In genomic region chr1:63446721-63447120, GRCm38 (mm10) we compare ENCODE assay signal across 9 mouse cellular contexts. TPM values are rescaled to one million over a fixed set of nuclear protein-coding genes. Genes with fewer than 3 reads are reported as not detected.
DNase-seq lines count a peak whose midpoint lies in the region; TF ChIP-seq lines count a peak whose summit lies in the region.
"Had no signal": no experiment of that assay in that cellular context is flagged by ENCODE, and none has a peak within 500 bp of the region (broad histone marks: within the 10 kb centered on the region; RNA-seq: fewer than 3 reads in every experiment).

No protein-coding gene starts in this region.

- peaks cover 12% of the 10 kb centered on the region for H3K4me1 ChIP-seq in heart, embryonic 10.5 days
- peaks cover 20% of the 10 kb centered on the region in 2 experiments for H3K4me1 ChIP-seq in ES-E14 (ENCODE audit: control insufficient read depth in 2 of 2, insufficient read depth in 2 of 2, low read length in 2 of 2, poor library complexity in 1 of 2)
- H3K4me1 ChIP-seq in hindbrain, embryonic 10.5 days (replicated peaks): peaks cover 18% of the 10 kb centered on the region
- H3K4me1 ChIP-seq in midbrain, embryonic 10.5 days: peaks cover 22% of the 10 kb centered on the region

- peak overlapping the region; percentile 83 for H3K4me3 ChIP-seq in heart, embryonic 10.5 days
- peak overlapping the region; percentile 87 to 95 for H3K4me3 ChIP-seq in ES-E14 (ENCODE audit: insufficient read depth in 1 of 2, low read depth in 1 of 2, low read length in 2 of 2, poor library complexity in 1 of 2, severe bottlenecking in 1 of 2)
- H3K4me3 ChIP-seq in hindbrain, embryonic 10.5 days: peak overlapping the region; percentile 92
- H3K4me3 ChIP-seq in midbrain, embryonic 10.5 days: peak overlapping the region; percentile 94

- H3K36me3 ChIP-seq in heart, embryonic 10.5 days: no peaks in the 10 kb centered on the region
- peaks cover 16% of the 10 kb centered on the region for H3K36me3 ChIP-seq in ES-E14 (ENCODE audit: control insufficient read depth, insufficient read depth, low read length, poor library complexity, severe bottlenecking)
- H3K36me3 ChIP-seq in hindbrain, embryonic 10.5 days: no peaks in the 10 kb centered on the region
- no peaks in the 10 kb centered on the region for H3K36me3 ChIP-seq in midbrain, embryonic 10.5 days

- 68% methylated on average over 2 of the region's 2 CpGs for WGBS in heart, embryonic 10.5 days
- 65% methylated on average over 2 of the region's 2 CpGs for WGBS in hindbrain, embryonic 10.5 days
- 66% methylated on average over 2 of the region's 2 CpGs for WGBS in midbrain, embryonic 10.5 days

- H3K9ac ChIP-seq in ES-E14 (ENCODE audit: insufficient read depth, low read depth, low read length, poor library complexity, severe bottlenecking): peak overlapping the region; percentile 94
- H3K9ac ChIP-seq: liver, embryonic 14.5 days had no signal

- no peak overlapping the region for H3K27ac ChIP-seq in heart, embryonic 10.5 days
- peak overlapping the region; percentile 85; the same call in 1 of the 2 replicates for H3K27ac ChIP-seq in ES-E14 (ENCODE audit: insufficient read depth, low read depth, low read length, poor library complexity, severe bottlenecking)
- H3K27ac ChIP-seq in hindbrain, embryonic 10.5 days: no peak overlapping the region; the same call in 1 of the 2 replicates
- H3K27ac ChIP-seq in midbrain, embryonic 10.5 days (replicated peaks): peak overlapping the region; percentile 89
- H3K27ac ChIP-seq: liver, embryonic 14.5 days had no signal

- in situ Hi-C loops in ES-E14 (cut with MboI; ENCODE audit: low sequenced_read_pairs in 2 of 2, unreplicated experiment in 2 of 2): no loop called here

- H3K27me3 ChIP-seq in heart, embryonic 10.5 days (ENCODE audit: insufficient read depth, poor library complexity, severe bottlenecking): peaks cover 58% of the 10 kb centered on the region
- peaks cover 30% of the 10 kb centered on the region for H3K27me3 ChIP-seq in hindbrain, embryonic 10.5 days (ENCODE audit: insufficient read depth, poor library complexity, severe bottlenecking)
- H3K27me3 ChIP-seq in midbrain, embryonic 10.5 days (ENCODE audit: low read depth, poor library complexity, severe bottlenecking): peaks cover 34% of the 10 kb centered on the region

- no peak for DNase-seq in heart, embryonic 10.5 days (ENCODE audit: low spot score)
- no peak for DNase-seq in heart, postnatal 36 days
- no peak for DNase-seq in ES-E14 (ENCODE audit: low read depth, low spot score)
- no peak for DNase-seq in hindbrain, embryonic 10.5 days (ENCODE audit: low spot score)
- no peak for DNase-seq in midbrain, embryonic 10.5 days (ENCODE audit: low spot score)
- DNase-seq in thymus, postnatal 36 days: no peak
- DNase-seq in retina, postnatal 1 day: no peak
- no peak for DNase-seq in cerebellum, postnatal 4 days (ENCODE audit: low spot score in 2 of 2)

- intact Hi-C loops in heart, postnatal 36 days (cut with DNase I): no loop called here

- no peaks in the 10 kb centered on the region for H3K9me3 ChIP-seq in heart, embryonic 10.5 days
- no peaks in the 10 kb centered on the region for H3K9me3 ChIP-seq in ES-E14 (ENCODE audit: control insufficient read depth, insufficient read depth, low read depth, low read length)
- no peaks in the 10 kb centered on the region for H3K9me3 ChIP-seq in hindbrain, embryonic 10.5 days
- H3K9me3 ChIP-seq in midbrain, embryonic 10.5 days (replicated peaks): no peaks in the 10 kb centered on the region

TF ChIP-seq in ES-E14, 5 proteins besides CTCF, POLR2A, EP300 and RAD21:
- TF ChIP-seq CHD2 (IDR thresholded peaks at IDR 0.05; ENCODE audit: low read depth, low read length): no peak
- no peak for TF ChIP-seq HCFC1 (IDR thresholded peaks at IDR 0.05; ENCODE audit: borderline replicate concordance, insufficient read depth, low read length)
- no peak for TF ChIP-seq ZC3H11A (IDR thresholded peaks at IDR 0.05; ENCODE audit: borderline replicate concordance, low read depth, low read length)
- TF ChIP-seq ZNF384 (IDR thresholded peaks at IDR 0.05; ENCODE audit: low read depth, low read length): no peak
- TF ChIP-seq MAFK (IDR thresholded peaks at IDR 0.05; ENCODE audit: insufficient read depth, low read depth, low read length): no peak

RNA-seq across cellular contexts. Expression of gene Adam23, which starts 1.0 kb away (rescaled TPM):
- 0.85 and 1.9 TPM in 2 replicates for polyA plus RNA-seq in heart, embryonic 10.5 days (2016; fragmentation: Nextera tagmentation; extraction: Ambion mirVana)
- 1 to 10 TPM; 2.2 to 2.4 TPM for total RNA-seq in heart, postnatal 36 days (2021)
- total RNA-seq in ES-E14 (2012; rRNA removed): 119 and 315 TPM in 2 replicates
- 4.4 and 5.5 TPM in 2 replicates for polyA plus RNA-seq in hindbrain, embryonic 10.5 days (2016; fragmentation: Nextera tagmentation; extraction: Ambion mirVana)
- 4.2 and 5.9 TPM in 2 replicates for polyA plus RNA-seq in midbrain, embryonic 10.5 days (2016; fragmentation: Nextera tagmentation; extraction: Ambion mirVana)

Comparison
In these comparisons a context has a peak if more than half of its experiments do, and no peak if none do; other contexts are left out.
1. H3K27ac ChIP-seq: peak in ES-E14 (single experiment) and midbrain, embryonic 10.5 days (single experiment); none in heart, embryonic 10.5 days (single experiment) and hindbrain, embryonic 10.5 days (single experiment).
2. Peak in every context shown above with its lines, with median percentiles within 50 percentile points of each other: H3K4me3 ChIP-seq.